Mouse (Mus musculus): ENCODE results near the gene Cs. TPM values are rescaled to one million over a fixed set of nuclear protein-coding genes. Genes with fewer than 3 reads are reported as not detected.

Cs gene
- polyA plus RNA-seq, 1 experiment from 2014 or later, result 271 TPM

GRCm38 (mm10) chr10:128343436-128343835 lies 5.9 kb downstream of the Cs start:
- Histone ChIP-seq H3K27me3 (ENCODE audit: control insufficient read depth, insufficient read depth, low read length) (no peaks in the 10 kb centered on the region), H3K9me3 (ENCODE audit: control insufficient read depth, low read length) (no peaks in the 10 kb centered on the region), H3K4me3 (replicated peaks; ENCODE audit: low read length) (no peak overlapping the region), H3K4me2 (replicated peaks) (no peak overlapping the region), H3K9ac (no peak overlapping the region), H3K4me1 (replicated peaks; ENCODE audit: control insufficient read depth, insufficient read depth, low read length) (peaks cover 14% of the 10 kb centered on the region), H3K36me3 (replicated peaks; ENCODE audit: control insufficient read depth, insufficient read depth) (0 out of 2 replicates have a peak, but pooled peaks cover 3% of the 10 kb centered on the region), H3K27ac (no peak overlapping the region)
- WGBS, result 81% methylated on average over 1 of the region's 1 CpGs
- ATAC-seq (ENCODE audit: low FRiP score) (no peak), DNase-seq (ENCODE audit: low spot score) (no peak)

DNA sequence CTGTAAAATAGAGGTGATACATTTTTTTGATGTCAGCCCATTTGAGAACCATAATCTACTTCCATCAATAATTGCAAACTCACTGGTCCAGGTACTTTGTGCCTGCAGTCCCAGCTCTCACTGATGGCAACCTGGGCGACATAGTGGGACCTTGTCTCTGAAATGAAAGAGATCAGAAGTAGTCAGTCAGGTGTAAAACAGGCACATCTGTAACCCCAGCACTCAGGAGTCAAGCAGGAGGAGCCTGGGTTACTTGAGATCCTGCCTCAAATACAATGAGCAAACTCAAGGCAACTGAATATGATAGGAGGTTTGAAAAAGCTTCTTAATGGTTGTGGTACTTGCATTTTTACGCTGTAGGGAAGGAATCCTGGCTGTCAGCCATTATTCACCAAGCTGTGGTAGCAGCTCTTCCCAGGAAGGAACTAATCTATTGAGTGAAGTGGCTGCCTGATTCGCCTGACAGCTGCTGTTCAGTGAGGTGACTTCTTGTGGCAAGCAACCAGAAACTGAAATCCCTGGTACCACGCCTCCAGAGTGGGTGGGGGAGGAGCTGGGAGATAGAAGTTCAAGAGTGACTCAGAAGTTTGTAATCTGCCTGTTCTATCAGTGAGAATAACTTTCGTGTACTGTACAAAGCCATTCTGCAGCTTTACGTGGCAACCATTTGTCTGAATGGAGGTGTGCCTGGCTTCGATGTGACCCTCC lies 7.2 kb downstream of the Cs start:
- Histone ChIP-seq H3K4me2 (replicated peaks) (no peak overlapping the region), H3K36me3 (replicated peaks; ENCODE audit: control insufficient read depth, insufficient read depth) (peaks cover 5% of the 10 kb centered on the region), H3K4me1 (replicated peaks; ENCODE audit: control insufficient read depth, insufficient read depth, low read length) (peaks cover 4% of the 10 kb centered on the region; the same call in 1 of the 2 replicates), H3K27me3 (ENCODE audit: control insufficient read depth, insufficient read depth, low read length) (no peaks in the 10 kb centered on the region), H3K9ac (no peak overlapping the region), H3K4me3 (replicated peaks; ENCODE audit: low read length) (no peak overlapping the region), H3K9me3 (ENCODE audit: control insufficient read depth, low read length) (no peaks in the 10 kb centered on the region), H3K27ac (peak overlapping the region; percentile 54)
- DNase-seq (ENCODE audit: low spot score) (peak; percentile 56), ATAC-seq (ENCODE audit: low FRiP score) (peak; percentile 66; the same call in 1 of the 2 replicates)
- WGBS, result 60% methylated on average over 7 of the region's 7 CpGs

DNA sequence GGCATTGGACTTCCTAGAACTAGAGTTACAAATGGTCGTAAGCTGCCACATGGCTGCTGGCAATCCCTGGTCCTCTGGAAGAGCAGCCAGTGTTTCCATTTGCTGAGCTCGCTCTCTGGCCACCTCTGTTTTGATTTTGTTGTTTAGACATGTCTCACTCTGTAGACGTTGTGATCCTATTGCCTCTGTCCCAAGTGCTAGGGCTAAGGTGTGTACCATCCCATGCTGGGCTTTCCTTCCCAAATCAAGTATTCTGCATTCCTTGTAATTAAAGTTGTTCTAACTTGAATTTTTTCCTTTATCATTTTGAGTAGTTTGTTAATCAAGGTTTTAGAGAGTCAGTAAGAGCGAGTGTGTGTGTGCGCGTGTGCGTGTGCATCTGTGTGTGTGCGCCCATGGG lies 10.0 kb downstream of the Cs start:
- Histone ChIP-seq H3K27me3 (ENCODE audit: control insufficient read depth, insufficient read depth, low read length) (no peaks in the 10 kb centered on the region), H3K36me3 (replicated peaks; ENCODE audit: control insufficient read depth, insufficient read depth) (peaks cover 30% of the 10 kb centered on the region), H3K9me3 (ENCODE audit: control insufficient read depth, low read length) (no peaks in the 10 kb centered on the region), H3K4me3 (replicated peaks; ENCODE audit: low read length) (no peak overlapping the region), H3K27ac (no peak overlapping the region), H3K4me1 (replicated peaks; ENCODE audit: control insufficient read depth, insufficient read depth, low read length) (peaks cover 4% of the 10 kb centered on the region; the same call in 1 of the 2 replicates), H3K4me2 (replicated peaks) (no peak overlapping the region), H3K9ac (no peak overlapping the region)
- WGBS, result 95% methylated on average over 8 of the region's 8 CpGs
- DNase-seq (ENCODE audit: low spot score) (no peak), ATAC-seq (ENCODE audit: low FRiP score) (no peak)

DNA sequence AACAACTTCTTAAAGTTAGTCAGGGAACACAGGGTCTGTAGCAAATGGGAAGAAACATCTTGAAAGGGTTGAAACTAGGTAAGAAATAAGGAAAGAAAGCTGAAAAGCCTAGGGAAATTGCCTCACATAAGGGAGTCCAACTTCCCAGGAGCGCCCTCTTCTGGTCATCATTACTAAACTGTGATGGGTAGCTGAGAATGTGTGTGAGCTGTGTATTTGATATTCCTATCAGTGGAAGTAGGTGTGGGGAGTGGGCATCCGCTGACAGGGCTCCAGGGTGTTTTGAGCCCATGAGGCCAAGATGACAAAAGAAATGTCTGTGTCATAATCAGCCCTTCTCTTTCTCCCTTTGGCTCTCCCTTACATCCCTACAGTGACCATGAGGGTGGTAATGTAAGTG lies 21.3 kb downstream of the Cs start:
- 46% methylated on average over 2 of the region's 2 CpGs for WGBS
- H3K9ac ChIP-seq, result no peak overlapping the region
- no peaks in the 10 kb centered on the region for H3K4me1 ChIP-seq (replicated peaks; ENCODE audit: control insufficient read depth, insufficient read depth, low read length)
- H3K27me3 ChIP-seq (ENCODE audit: control insufficient read depth, insufficient read depth, low read length), result no peaks in the 10 kb centered on the region
- peaks cover 98% of the 10 kb centered on the region for H3K36me3 ChIP-seq (replicated peaks; ENCODE audit: control insufficient read depth, insufficient read depth)
- H3K4me2 ChIP-seq (replicated peaks), result no peak overlapping the region
- no peak overlapping the region for H3K4me3 ChIP-seq (replicated peaks; ENCODE audit: low read length)
- no peaks in the 10 kb centered on the region for H3K9me3 ChIP-seq (ENCODE audit: control insufficient read depth, low read length)
- peak; percentile 66 for DNase-seq (ENCODE audit: low spot score)
- no peak overlapping the region for H3K27ac ChIP-seq
- no peak for ATAC-seq (ENCODE audit: low FRiP score)

GRCm38 (mm10) chr10:128359226-128359625 lies 21.7 kb downstream of the Cs start:
- Histone ChIP-seq H3K36me3 (replicated peaks; ENCODE audit: control insufficient read depth, insufficient read depth) (peaks cover 96% of the 10 kb centered on the region), H3K27me3 (ENCODE audit: control insufficient read depth, insufficient read depth, low read length) (no peaks in the 10 kb centered on the region), H3K27ac (no peak overlapping the region), H3K4me2 (replicated peaks) (no peak overlapping the region), H3K4me3 (replicated peaks; ENCODE audit: low read length) (no peak overlapping the region), H3K4me1 (replicated peaks; ENCODE audit: control insufficient read depth, insufficient read depth, low read length) (no peaks in the 10 kb centered on the region), H3K9ac (no peak overlapping the region), H3K9me3 (ENCODE audit: control insufficient read depth, low read length) (no peaks in the 10 kb centered on the region)
- no peak for ATAC-seq (ENCODE audit: low FRiP score)
- WGBS, result 95% methylated on average over 6 of the region's 6 CpGs
- DNase-seq (ENCODE audit: low spot score), result no peak

DNA sequence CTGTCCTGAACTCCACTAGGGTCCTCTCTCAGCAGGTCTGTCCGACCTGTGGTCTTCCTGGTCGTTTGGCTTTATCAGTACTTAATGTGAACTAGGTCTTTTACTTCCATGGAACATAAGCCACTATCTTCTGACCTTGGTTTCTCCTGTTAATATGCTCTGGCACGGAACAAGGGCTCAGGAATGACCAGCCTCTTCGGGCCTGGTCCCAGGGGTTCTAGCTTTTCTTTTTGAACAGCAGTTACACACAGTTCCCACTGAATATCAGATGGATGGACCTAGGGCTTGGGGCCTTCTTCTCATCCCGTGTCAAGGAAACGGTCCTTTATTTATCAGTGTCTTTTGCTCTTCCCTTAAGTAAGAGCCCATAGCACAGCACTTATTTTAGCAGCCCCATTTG lies 24.3 kb downstream of the Cs start:
- Histone ChIP-seq H3K9ac (no peak overlapping the region), H3K27me3 (ENCODE audit: control insufficient read depth, insufficient read depth, low read length) (no peaks in the 10 kb centered on the region), H3K4me2 (replicated peaks) (no peak overlapping the region), H3K9me3 (ENCODE audit: control insufficient read depth, low read length) (no peaks in the 10 kb centered on the region), H3K27ac (no peak overlapping the region), H3K36me3 (replicated peaks; ENCODE audit: control insufficient read depth, insufficient read depth) (peaks cover 86% of the 10 kb centered on the region), H3K4me3 (replicated peaks; ENCODE audit: low read length) (no peak overlapping the region), H3K4me1 (replicated peaks; ENCODE audit: control insufficient read depth, insufficient read depth, low read length) (no peaks in the 10 kb centered on the region)
- no peak for ATAC-seq (ENCODE audit: low FRiP score)
- WGBS, result 95% methylated on average over 6 of the region's 6 CpGs
- DNase-seq (ENCODE audit: low spot score), result no peak

- H3K4me2 ChIP-seq (replicated peaks), result no peak overlapping the region
- H3K27ac ChIP-seq, result no peak overlapping the region
- H3K27me3 ChIP-seq (ENCODE audit: control insufficient read depth, insufficient read depth, low read length), result no peaks in the 10 kb centered on the region
- no peaks in the 10 kb centered on the region for H3K9me3 ChIP-seq (ENCODE audit: control insufficient read depth, low read length)
- no peak overlapping the region for H3K9ac ChIP-seq
- ATAC-seq (ENCODE audit: low FRiP score), result no peak
- H3K4me1 ChIP-seq (replicated peaks; ENCODE audit: control insufficient read depth, insufficient read depth, low read length), result peaks cover 4% of the 10 kb centered on the region
- H3K36me3 ChIP-seq (replicated peaks; ENCODE audit: control insufficient read depth, insufficient read depth), result peaks cover 81% of the 10 kb centered on the region
- 52% methylated on average over 3 of the region's 3 CpGs for WGBS
- DNase-seq (ENCODE audit: low spot score), result peak; percentile 74
- H3K4me3 ChIP-seq (replicated peaks; ENCODE audit: low read length), result no peak overlapping the region
These were observed 25.0 kb downstream of the Cs start for GRCm38 (mm10) chr10:128362568-128362967.

DNA sequence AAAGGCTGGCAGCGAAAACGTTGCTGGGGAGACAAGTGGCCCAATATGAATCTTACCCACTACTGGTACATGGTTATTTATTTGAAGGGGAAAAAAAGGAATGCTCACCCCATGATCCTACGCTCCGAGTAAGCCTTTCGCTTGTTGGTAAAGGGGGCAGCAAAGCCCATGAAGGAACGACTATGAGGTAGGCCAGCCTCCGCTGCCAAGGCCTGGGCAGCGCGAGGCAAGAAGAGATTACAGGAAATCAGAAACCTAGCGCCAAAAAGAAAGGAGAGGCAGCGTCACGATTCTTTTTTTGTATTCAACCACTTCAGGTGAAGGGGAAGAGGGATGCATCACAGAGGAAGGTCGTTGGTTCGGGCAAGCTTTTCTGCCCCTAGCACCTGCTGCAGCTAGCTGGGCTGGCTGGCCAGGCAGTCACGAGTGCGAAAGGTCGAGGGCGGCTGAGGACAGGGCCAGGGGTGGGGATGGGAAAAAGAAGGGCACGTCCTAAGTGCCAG lies 30.4 kb downstream of the Cs start:
- Histone ChIP-seq H3K9ac (peak overlapping the region; percentile 76), H3K27me3 (ENCODE audit: control insufficient read depth, insufficient read depth, low read length) (no peaks in the 10 kb centered on the region), H3K27ac (peak overlapping the region; percentile 96), H3K36me3 (replicated peaks; ENCODE audit: control insufficient read depth, insufficient read depth) (peaks cover 28% of the 10 kb centered on the region), H3K4me1 (replicated peaks; ENCODE audit: control insufficient read depth, insufficient read depth, low read length) (peaks cover 15% of the 10 kb centered on the region), H3K4me2 (replicated peaks) (peak overlapping the region; percentile 61), H3K4me3 (replicated peaks; ENCODE audit: low read length) (peak overlapping the region; percentile 68), H3K9me3 (ENCODE audit: control insufficient read depth, low read length) (no peaks in the 10 kb centered on the region)
- ATAC-seq (ENCODE audit: low FRiP score), result no peak
- DNase-seq (ENCODE audit: low spot score), result peak; percentile 31
- WGBS, result 16% methylated on average over 19 of the region's 19 CpGs

- Histone ChIP-seq H3K9me3 (ENCODE audit: control insufficient read depth, low read length) (no peaks in the 10 kb centered on the region), H3K27me3 (ENCODE audit: control insufficient read depth, insufficient read depth, low read length) (no peaks in the 10 kb centered on the region), H3K4me2 (replicated peaks) (peak within 1 kb of the TSS; percentile 61), H3K4me3 (replicated peaks; ENCODE audit: low read length) (peak within 1 kb of the TSS; percentile 68), H3K4me1 (replicated peaks; ENCODE audit: control insufficient read depth, insufficient read depth, low read length) (peaks cover 15% of the 10 kb centered on the region), H3K27ac (peak within 1 kb of the TSS; percentile 96), H3K9ac (peak within 1 kb of the TSS; percentile 76), H3K36me3 (replicated peaks; ENCODE audit: control insufficient read depth, insufficient read depth) (peaks cover 21% of the 10 kb centered on the region)
- ATAC-seq (ENCODE audit: low FRiP score) (peak; percentile 94), DNase-seq (ENCODE audit: low spot score) (peak; percentile 88)
- 0% methylated on average over 75 of the region's 87 CpGs for WGBS
These were observed 31.1 kb downstream of the Cs start, which contains the start of gene Coq10a for GRCm38 (mm10) chr10:128368402-128369217. Gene Coq10a, minus strand, starts transcription at chr10:128368997.
